ENCODE assay signal across 20 mouse cellular contexts in the genomic region with DNA sequence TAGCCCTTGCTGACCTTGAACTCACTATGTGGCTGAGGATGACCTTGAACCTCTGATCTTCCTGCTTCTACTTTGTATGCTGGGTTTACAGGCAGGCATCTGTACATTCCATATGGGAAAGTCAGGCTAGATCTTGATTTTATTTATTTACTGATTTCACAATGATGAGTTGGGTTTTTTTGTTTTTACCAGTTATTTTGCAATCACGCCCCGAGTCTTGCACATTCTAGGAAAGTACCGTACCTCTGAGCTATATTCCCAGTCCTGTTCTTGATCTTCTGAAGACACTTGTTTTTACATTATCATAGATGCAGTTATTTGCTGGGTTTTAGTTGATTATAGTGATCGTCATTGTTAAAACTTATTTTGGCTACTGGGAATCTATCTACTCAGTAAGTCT. TPM values are rescaled to one million over a fixed set of nuclear protein-coding genes. Genes with fewer than 3 reads are reported as not detected.
"Had no signal": no experiment of that assay in that cellular context is flagged by ENCODE, and none has a peak within 500 bp of the region (broad histone marks: within the 10 kb centered on the region; RNA-seq: fewer than 3 reads in every experiment).

No protein-coding gene starts in this region.

- ATAC-seq: intestine, postnatal 0 days; midbrain, embryonic 16.5 days had no signal

- DNase-seq: kidney, adult 9 months; kidney, postnatal 14 days; kidney, postnatal 4 days; left cerebral cortex, postnatal 4 days; lung, adult 2 months; lung, postnatal 14 days; lung, postnatal 4 days; retina, postnatal 1 day; right cerebral cortex, postnatal 25 days; spleen, adult 18-20 months; thymus, postnatal 36 days had no signal

RNA-seq across cellular contexts. Expression of a gene that starts 11.9 kb away (rescaled TPM):
- total RNA-seq: layer of hippocampus, adult 18-20 months; layer of hippocampus, postnatal 14 days; left cerebral cortex, adult 8-10 months; left cerebral cortex, postnatal 14 days; left cerebral cortex, postnatal 4 days; megakaryocyte progenitor cell, adult 5-6 weeks; monocyte, adult 5-6 weeks; neutrophil, adult 5-6 weeks had no signal
